Mouse (Mus musculus) stomach, embryonic 16.5 days (tissue): ENCODE measurements around the gene Arl6. TPM values are rescaled to one million over a fixed set of nuclear protein-coding genes. Genes with fewer than 3 reads are reported as not detected.
A peak's percentile ranks its signal among the peaks of the same experiment; 100 is the strongest.

Source experiments
- ATAC-seq: fragments of 200-750 bp; cut with Nextera tagmentation; 2 replicates; pipeline ENCODE4 v1.8.0; 2017; ENCODE audit warnings: moderate number of reproducible peaks, moderate TSS enrichment; ENCODE audit not compliant: insufficient read depth, low FRiP score
- H3K27ac ChIP-seq: fragments of 300-500 bp; sonication (generic); 2 replicates; pipeline ENCODE4 v1.5.1; 2014; ENCODE audit warnings: low read length
- H3K27me3 ChIP-seq: fragments of 300-500 bp; sonication (generic); 2 replicates; pipeline ENCODE4 v1.6.1; 2014; ENCODE audit warnings: low read length, control low read depth, mixed read lengths; ENCODE audit not compliant: control insufficient read depth, insufficient read depth
- H3K36me3 ChIP-seq: fragments of 300-500 bp; sonication (generic); 2 replicates; pipeline ENCODE4 v1.6.1; 2014; ENCODE audit warnings: low read length; ENCODE audit not compliant: control insufficient read depth, insufficient read depth
- H3K4me1 ChIP-seq: fragments of 300-500 bp; sonication (generic); 2 replicates; pipeline ENCODE4 v1.6.1; 2014; ENCODE audit warnings: low read length, control low read depth, mixed read lengths; ENCODE audit not compliant: control insufficient read depth, insufficient read depth
- H3K4me2 ChIP-seq: fragments of 300-500 bp; sonication (generic); 2 replicates; pipeline ENCODE4 v1.6.1; 2014; ENCODE audit warnings: low read depth, low read length, mixed read lengths
- H3K4me3 ChIP-seq: fragments of 300-500 bp; sonication (generic); replicated peaks from 2 replicates; pipeline ENCODE4 v1.5.1; 2014; ENCODE audit warnings: mild to moderate bottlenecking, low read length
- H3K9ac ChIP-seq: fragments of 300-500 bp; sonication (generic); 2 replicates; pipeline ENCODE4 v1.6.1; 2014; ENCODE audit warnings: low read length
- H3K9me3 ChIP-seq: fragments of 300-500 bp; sonication (generic); replicated peaks from 2 replicates; pipeline ENCODE4 v1.6.1; 2016; ENCODE audit warnings: low read length, control low read depth; ENCODE audit not compliant: control insufficient read depth
- WGBS: fragments of 180-500 bp; shearing (Covaris S2); extraction: QIAGEN DNeasy Blood & Tissue Kit; methylation state at CpG from one replicate; pipeline ENCODE4 v1.1.7; 2014; 5-methylcytosine and 5-hydroxymethylcytosine counted together
- polyA plus RNA-seq: library from polyadenylated mRNA; unstranded; fragments of >200 nt; fragmentation: Nextera tagmentation; extraction: Ambion mirVana; gene quantifications from 2 replicates; pipeline ENCODE4 v1.2.1, GENCODE M21; 2015

The Arl6 gene
- polyA plus RNA-seq, 1 experiment from 2014 or later = 25.8 TPM

DNA sequence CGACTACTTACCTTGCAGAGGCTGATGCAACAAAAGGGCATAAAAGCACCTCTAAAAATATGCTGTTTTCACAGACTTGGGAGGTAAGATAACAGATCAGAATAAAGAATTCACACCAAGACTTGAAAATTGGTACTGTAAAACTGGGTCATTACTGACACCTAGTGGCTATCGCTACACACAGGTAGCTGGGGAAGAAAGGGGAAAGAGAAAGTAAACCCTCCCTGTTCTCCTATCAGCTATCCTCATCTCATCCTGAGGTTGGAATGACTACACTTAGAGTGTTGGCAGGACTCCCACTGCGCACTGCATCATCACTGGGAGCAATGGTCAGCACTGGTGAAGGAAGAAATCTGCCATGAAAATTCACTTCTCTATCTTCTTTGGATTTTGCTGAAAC is 22.0 kb downstream of the Arl6 start:
- H3K4me1 ChIP-seq = no peaks in the 10 kb centered on the region
- H3K9me3 ChIP-seq = no peaks in the 10 kb centered on the region
- no peak overlapping the region for H3K9ac ChIP-seq
- H3K4me3 ChIP-seq = no peak overlapping the region
- peak; percentile 50; the same call in 1 of the 2 replicates for ATAC-seq
- H3K27ac ChIP-seq = no peak overlapping the region
- no peaks in the 10 kb centered on the region for H3K27me3 ChIP-seq
- H3K36me3 ChIP-seq = no peaks in the 10 kb centered on the region
- 25% methylated on average over 3 of the region's 3 CpGs for WGBS
- no peak overlapping the region for H3K4me2 ChIP-seq

DNA sequence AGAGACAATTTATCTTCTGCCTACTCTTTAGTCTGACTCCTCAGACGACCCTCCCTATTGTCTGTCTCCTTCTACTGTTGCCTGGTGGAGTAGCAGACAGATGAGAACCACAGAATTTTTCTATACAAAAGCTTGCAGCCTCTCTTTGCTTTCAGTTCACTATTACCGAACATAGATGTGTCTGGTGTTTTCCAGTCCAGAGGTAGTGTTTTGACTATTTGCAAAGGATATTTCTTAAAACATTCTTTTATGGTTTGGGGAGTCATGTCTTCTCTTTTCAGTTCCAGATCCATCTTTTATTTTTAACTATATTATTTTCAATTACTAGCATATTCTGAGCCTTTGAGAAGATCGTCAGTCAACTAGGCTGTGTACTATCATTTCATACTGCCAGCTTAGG is 23.5 kb downstream of the Arl6 start:
- 79% methylated on average over 3 of the region's 3 CpGs for WGBS
- H3K9ac ChIP-seq = no peak overlapping the region
- no peak overlapping the region for H3K4me3 ChIP-seq
- H3K9me3 ChIP-seq = no peaks in the 10 kb centered on the region
- no peaks in the 10 kb centered on the region for H3K4me1 ChIP-seq
- no peak overlapping the region for H3K27ac ChIP-seq
- no peaks in the 10 kb centered on the region for H3K27me3 ChIP-seq
- no peaks in the 10 kb centered on the region for H3K36me3 ChIP-seq
- H3K4me2 ChIP-seq = no peak overlapping the region
- no peak for ATAC-seq

DNA sequence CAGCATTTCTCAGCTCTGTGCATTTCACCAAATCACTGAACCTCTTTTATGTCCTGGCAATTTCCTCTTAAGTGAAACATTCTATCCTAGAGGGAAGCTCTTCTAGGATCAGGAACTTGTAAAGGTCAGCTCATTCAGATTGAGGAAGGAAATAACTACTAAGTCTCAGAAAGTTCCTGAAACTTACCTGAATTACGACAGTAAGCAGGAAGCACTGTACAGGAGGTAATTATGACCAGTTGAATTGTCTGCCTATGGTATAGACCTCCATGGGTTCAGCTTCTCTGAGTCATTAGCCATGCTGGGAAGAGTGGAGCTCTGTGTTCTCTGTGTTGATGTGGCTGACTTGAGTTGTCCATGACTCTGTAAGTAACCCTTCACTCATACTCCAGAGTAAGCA is 28.4 kb downstream of the Arl6 start:
- no peak overlapping the region for H3K9ac ChIP-seq
- H3K27ac ChIP-seq = no peak overlapping the region
- H3K4me1 ChIP-seq = no peaks in the 10 kb centered on the region
- no peak overlapping the region for H3K4me3 ChIP-seq
- H3K9me3 ChIP-seq = no peaks in the 10 kb centered on the region
- ATAC-seq = no peak
- H3K36me3 ChIP-seq = no peaks in the 10 kb centered on the region
- H3K27me3 ChIP-seq = no peaks in the 10 kb centered on the region
- no peak overlapping the region for H3K4me2 ChIP-seq
- 77% methylated on average over 1 of the region's 1 CpGs for WGBS

DNA sequence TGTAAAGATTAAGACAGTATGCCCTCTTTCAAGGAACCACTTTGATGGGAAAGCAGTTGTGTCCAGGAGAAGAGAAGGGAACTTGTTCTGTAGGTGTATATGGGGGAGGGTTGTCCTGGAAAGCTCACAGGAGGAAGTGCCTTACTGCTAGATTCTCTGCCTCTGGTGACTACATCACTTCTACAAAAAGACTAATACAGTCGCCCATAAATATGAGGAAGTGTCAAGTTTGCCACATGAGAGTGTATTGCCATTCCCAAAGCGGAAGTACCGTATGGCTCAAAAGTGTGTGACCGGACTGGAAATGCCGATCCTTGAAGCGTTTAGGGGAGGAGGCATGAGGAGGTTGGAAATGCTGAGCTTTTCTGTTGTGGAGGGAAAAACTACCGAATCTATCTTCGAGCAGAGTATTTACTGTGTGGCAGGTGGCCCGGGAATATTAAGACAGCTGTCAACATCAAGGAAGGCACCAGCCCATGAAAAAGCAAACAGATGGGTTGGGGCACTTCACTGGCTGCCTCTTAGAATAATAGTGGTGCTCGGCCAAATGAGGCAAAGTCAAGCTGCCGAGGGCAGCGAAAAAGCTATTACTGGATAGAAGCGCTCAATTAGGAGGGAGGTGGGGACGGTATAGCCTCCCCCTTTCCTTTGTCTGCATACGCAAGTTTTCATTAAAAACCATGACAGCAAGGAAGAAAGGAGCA is 35.0 kb downstream of the Arl6 start:
- H3K9ac ChIP-seq = no peak overlapping the region
- WGBS = 63% methylated on average over 15 of the region's 15 CpGs
- peaks cover 6% of the 10 kb centered on the region; the same call in 1 of the 2 replicates for H3K9me3 ChIP-seq
- no peak overlapping the region for H3K4me3 ChIP-seq
- no peaks in the 10 kb centered on the region for H3K27me3 ChIP-seq
- ATAC-seq = no peak
- no peak overlapping the region for H3K4me2 ChIP-seq
- peaks cover 4% of the 10 kb centered on the region; the same call in 1 of the 2 replicates for H3K4me1 ChIP-seq
- no peaks in the 10 kb centered on the region for H3K36me3 ChIP-seq
- H3K27ac ChIP-seq = no peak overlapping the region

DNA sequence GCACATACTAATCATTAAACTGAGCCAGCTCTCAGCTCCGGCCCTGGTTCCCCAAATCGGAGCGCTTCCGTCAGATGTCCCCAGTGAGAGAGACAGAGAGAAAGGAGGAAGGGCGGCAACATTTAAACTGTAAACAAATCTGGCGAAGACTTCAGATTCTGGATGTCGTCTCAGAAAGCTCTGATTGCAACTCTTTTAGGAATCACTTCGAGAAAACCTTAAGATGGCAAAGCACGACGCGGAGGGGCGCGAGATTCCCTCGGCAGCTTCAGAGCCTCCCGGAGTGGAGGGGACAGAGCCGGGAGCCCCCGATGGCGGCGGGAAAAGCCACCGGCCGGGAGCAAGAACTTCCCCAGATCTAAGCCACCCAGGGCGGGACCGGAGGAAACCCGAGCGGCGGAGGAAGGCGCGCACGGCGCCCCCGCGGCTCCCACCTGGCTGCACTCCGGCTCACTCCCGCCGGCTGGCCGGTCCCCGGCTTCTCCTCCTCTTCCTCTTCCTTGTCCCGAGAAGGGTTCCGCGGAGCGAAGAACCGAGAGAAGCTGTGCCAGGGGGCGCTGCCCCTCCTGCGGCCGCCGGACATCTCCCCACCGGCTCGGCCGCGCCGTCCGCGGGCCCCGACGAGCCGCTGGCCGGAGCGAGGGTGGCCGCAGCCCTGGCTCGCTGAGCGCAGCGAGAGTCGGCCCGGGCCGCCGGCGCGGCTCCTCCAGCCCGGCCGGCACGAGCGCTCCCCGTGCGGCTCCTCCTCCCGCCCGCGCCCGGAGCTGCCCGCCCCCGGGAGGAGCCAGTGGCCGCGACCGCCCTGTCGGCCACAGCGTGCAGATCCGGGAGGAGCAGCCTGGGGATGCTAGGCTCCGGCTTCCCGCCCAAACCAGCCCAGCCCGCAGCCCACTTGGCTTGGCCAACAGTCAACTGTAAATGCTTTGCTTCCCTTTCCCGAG is 38.6 kb downstream of the Arl6 start, which contains the start of gene Crybg3:
TSS of gene Crybg3 (minus strand) at position 669 of the 941 bp plus-strand sequence.
- Histone ChIP-seq H3K9ac (peak within 1 kb of the TSS; percentile 93), H3K27me3 (no peaks in the 10 kb centered on the region), H3K9me3 (peaks cover 6% of the 10 kb centered on the region; the same call in 1 of the 2 replicates), H3K4me3 (peak within 1 kb of the TSS; percentile 86), H3K4me1 (peaks cover 11% of the 10 kb centered on the region; the same call in 1 of the 2 replicates), H3K27ac (peak within 1 kb of the TSS; percentile 94), H3K36me3 (no peaks in the 10 kb centered on the region), H3K4me2 (peak within 1 kb of the TSS; percentile 59)
- under 1% methylated on average over 53 of the region's 90 CpGs for WGBS
- peak; percentile 96 for ATAC-seq

DNA sequence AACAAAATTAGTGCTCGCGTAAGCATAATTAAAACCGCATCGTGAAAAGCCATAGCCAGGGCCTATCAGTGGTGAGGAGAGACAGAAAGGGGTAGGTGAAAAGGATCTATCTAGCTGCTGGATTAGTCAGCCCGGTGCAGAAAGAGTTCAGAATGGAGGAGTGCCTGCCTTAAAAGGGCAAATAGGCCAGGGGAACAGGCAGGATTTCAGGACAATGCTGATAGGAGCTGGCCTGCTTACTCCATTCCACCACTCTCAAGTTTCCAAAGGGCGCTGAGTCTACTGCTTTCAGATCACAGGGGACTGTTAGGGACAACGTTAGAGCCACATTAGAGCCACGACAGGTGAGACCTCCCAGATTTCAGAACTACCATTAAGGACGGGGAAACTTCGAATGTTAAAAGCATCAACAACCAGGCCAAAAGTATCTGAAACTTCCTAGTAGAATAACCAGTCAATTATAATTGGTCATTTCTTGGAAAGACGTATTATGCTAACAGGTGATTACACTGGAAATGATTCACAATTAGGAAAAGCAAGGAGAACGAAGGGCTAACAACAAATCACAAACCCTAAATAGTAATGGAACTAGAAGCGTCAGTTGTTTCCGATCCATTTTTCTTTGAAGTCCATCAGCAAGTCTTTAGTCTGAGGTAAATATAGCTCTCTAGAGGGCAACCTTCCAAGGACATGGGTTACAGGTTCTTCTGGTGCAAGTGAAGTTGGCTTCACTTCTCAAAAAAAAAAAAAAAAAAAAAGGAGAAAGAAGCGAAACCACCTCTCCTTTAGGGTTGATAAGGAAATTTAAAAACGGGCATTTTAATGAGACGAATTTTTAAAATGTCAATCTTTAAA is 39.6 kb downstream of the Arl6 start:
- H3K36me3 ChIP-seq = no peaks in the 10 kb centered on the region
- 16% methylated on average over 17 of the region's 17 CpGs for WGBS
- peaks cover 6% of the 10 kb centered on the region; the same call in 1 of the 2 replicates for H3K9me3 ChIP-seq
- peak overlapping the region; percentile 93 for H3K9ac ChIP-seq
- H3K4me3 ChIP-seq = peak overlapping the region; percentile 86
- H3K27me3 ChIP-seq = no peaks in the 10 kb centered on the region
- peaks cover 15% of the 10 kb centered on the region for H3K4me1 ChIP-seq
- H3K27ac ChIP-seq = peak overlapping the region; percentile 94
- H3K4me2 ChIP-seq = peak overlapping the region; percentile 59
- no peak for ATAC-seq

DNA sequence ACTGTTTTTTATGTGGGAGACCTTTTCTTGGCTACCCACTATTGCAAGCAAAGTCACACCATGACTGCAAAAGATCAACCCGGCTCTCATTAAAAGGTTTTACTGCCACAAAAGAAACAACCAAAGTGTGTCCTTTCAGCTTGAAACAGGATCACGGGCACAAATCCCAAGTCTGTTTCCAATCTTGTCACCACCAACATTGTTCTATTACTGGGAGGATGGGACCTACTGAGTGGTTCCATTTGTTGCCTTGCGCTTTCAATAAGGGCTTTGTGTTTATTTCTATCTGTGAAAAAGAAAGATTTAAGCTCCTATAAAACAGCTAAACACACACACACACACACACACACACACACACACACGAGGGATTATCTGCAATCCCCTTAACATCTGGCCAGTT is 40.2 kb downstream of the Arl6 start:
- no peak for ATAC-seq
- peak overlapping the region; percentile 94; the same call in 1 of the 2 replicates for H3K27ac ChIP-seq
- peaks cover 15% of the 10 kb centered on the region for H3K4me1 ChIP-seq
- no peaks in the 10 kb centered on the region for H3K27me3 ChIP-seq
- H3K9me3 ChIP-seq = peaks cover 6% of the 10 kb centered on the region; the same call in 1 of the 2 replicates
- H3K9ac ChIP-seq = peak overlapping the region; percentile 93; the same call in 1 of the 2 replicates
- no peaks in the 10 kb centered on the region for H3K36me3 ChIP-seq
- H3K4me2 ChIP-seq = peak overlapping the region; percentile 59
- WGBS = 45% methylated on average over 4 of the region's 4 CpGs
- H3K4me3 ChIP-seq = peak overlapping the region; percentile 86

DNA sequence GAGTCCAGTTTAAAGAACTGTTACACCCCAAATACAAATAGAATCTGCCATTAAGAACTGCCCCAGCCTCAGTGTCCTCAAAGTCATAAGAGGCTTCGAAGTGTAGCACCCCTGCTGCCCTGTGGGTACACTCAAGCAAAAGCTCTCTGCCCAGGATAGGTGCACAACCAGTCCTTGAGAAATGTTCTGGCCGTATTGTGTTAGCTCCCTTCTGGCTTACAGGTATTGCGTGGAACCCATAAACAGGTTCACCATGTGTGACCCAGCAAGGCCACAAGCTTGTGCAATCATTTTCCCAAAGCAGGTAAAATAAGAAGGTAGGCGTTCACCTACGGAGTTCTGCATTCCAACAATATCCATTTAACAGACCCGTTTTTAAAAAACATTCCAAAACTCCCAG is 41.9 kb downstream of the Arl6 start:
- 93% methylated on average over 6 of the region's 6 CpGs for WGBS
- ATAC-seq = no peak
- H3K4me2 ChIP-seq = no peak overlapping the region
- no peaks in the 10 kb centered on the region for H3K36me3 ChIP-seq
- H3K27ac ChIP-seq = no peak overlapping the region
- peaks cover 6% of the 10 kb centered on the region; the same call in 1 of the 2 replicates for H3K9me3 ChIP-seq
- H3K4me1 ChIP-seq = peaks cover 15% of the 10 kb centered on the region
- H3K9ac ChIP-seq = no peak overlapping the region
- no peaks in the 10 kb centered on the region for H3K27me3 ChIP-seq
- no peak overlapping the region for H3K4me3 ChIP-seq
